21 mouse cellular contexts compared by ENCODE assay signal in the genomic region with DNA sequence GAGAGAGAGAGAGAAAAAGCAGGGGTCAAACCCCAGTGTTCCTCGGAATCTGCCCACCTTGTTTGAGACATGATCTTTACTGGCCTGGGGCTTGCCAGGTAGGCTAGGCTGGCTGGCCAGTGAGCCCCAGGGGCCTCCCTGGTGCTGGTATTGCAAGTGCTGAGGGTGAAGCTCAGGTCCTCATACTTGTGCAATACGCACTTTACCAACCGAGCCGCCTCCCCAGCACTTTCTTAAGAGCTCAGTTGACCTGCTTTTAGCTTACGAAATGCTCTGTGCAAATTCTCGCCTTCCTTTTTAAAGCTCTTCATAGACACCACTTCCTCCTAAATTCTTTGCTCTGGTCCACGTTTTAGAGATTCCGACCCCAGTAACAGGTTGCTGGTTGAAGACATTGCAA. TPM values are rescaled to one million over a fixed set of nuclear protein-coding genes. Genes with fewer than 3 reads are reported as not detected.
DNase-seq lines count a peak whose midpoint lies in the region; ATAC-seq and TF ChIP-seq lines count a peak whose summit lies in the region.
"Had no signal": no experiment of that assay in that cellular context is flagged by ENCODE, and none has a peak within 500 bp of the region (broad histone marks: within the 10 kb centered on the region; RNA-seq: fewer than 3 reads in every experiment).

No protein-coding gene starts in this region.

- no peak for TF ChIP-seq CTCF in left cerebral cortex, adult 2 months (IDR thresholded peaks at IDR 0.05)

- DNase-seq in left cerebral cortex, adult 2 months (ENCODE audit: extremely low spot score in 1 of 2, low spot score in 2 of 2): no peak
- no peak for DNase-seq in left cerebral cortex, adult 8-10 months (ENCODE audit: low spot score in 2 of 2)
- DNase-seq in adipocyte (ENCODE audit: low spot score): peak; percentile 26
- DNase-seq in lung, postnatal 36 days: peak; percentile 83
- DNase-seq in cerebellum, adult 8-10 months: no peak
- no peak for DNase-seq in ovary, postnatal 14 days (ENCODE audit: low spot score)
- DNase-seq in layer of hippocampus, adult 8-10 months (ENCODE audit: low spot score in 2 of 2): no peak
- DNase-seq: cerebellum, adult 11-12 months; cerebellum, postnatal 36 days; gastrocnemius, adult 2 months; heart, adult 18-20 months; kidney, adult 9 months; thymus, postnatal 4 days had no signal

- H3K4me3 ChIP-seq in left cerebral cortex, adult 2 months: no peak overlapping the region
- H3K4me3 ChIP-seq: embryonic facial prominence, embryonic 10.5 days; erythroblast, embryonic 14.5 days; gastrocnemius, adult 2 months; hindbrain, embryonic 10.5 days; limb, embryonic 10.5 days; liver, embryonic 15.5 days; neural tube, embryonic 13.5 days had no signal

- peak overlapping the region; percentile 53; the same call in 1 of the 2 replicates for H3K27ac ChIP-seq in left cerebral cortex, adult 2 months
- H3K27ac ChIP-seq: embryonic facial prominence, embryonic 10.5 days; gastrocnemius, adult 2 months; hindbrain, embryonic 10.5 days; limb, embryonic 10.5 days; liver, embryonic 15.5 days; neural tube, embryonic 13.5 days had no signal

- intact Hi-C loops in left cerebral cortex, adult 2 months (cut with DNase I): no loop called here

- ATAC-seq in common myeloid progenitor, adult 5-6 weeks (replicated peaks; ENCODE audit: low read depth, poor library complexity, severe bottlenecking): peak; percentile 23
- ATAC-seq: forebrain, embryonic 16.5 days had no signal

RNA-seq across cellular contexts. Expression of a gene that starts 9.0 kb away (rescaled TPM):
- total RNA-seq in left cerebral cortex, adult 2 months (2021): 100 to 1,000 TPM; 171 to 173 TPM
- total RNA-seq in left cerebral cortex, adult 8-10 months (2022): 100 to 1,000 TPM; 133 to 154 (median 141) TPM
- total RNA-seq in common myeloid progenitor, adult 5-6 weeks (2017): 8.1 and 9.7 TPM in 2 replicates
- total RNA-seq in layer of hippocampus, adult 8-10 months (2022): 100 to 1,000 TPM in 2 of 4 experiments, 10 to 100 TPM in 2; 76.3 to 105 (median 90.6) TPM

Comparison
In these comparisons a context has a peak if more than half of its experiments do, and no peak if none do; other contexts are left out.
1. DNase-seq: peak in adipocyte (single experiment) and lung, postnatal 36 days (single experiment); none in left cerebral cortex, adult 2 months (0 of 2), left cerebral cortex, adult 8-10 months (0 of 2), cerebellum, adult 8-10 months (single experiment), ovary, postnatal 14 days (single experiment) and layer of hippocampus, adult 8-10 months (0 of 2).